Mouse (Mus musculus): ENCODE measurements around the gene Nkapl. TPM values are rescaled to one million over a fixed set of nuclear protein-coding genes. Genes with fewer than 3 reads are reported as not detected.

Nkapl gene
- polyA plus RNA-seq, 1 experiment from 2014 or later, result 2.1 TPM

- Histone ChIP-seq H3K9me3 (ENCODE audit: control insufficient read depth, low read length) (no peaks in the 10 kb centered on the region), H3K9ac (ENCODE audit: low read length) (no peak overlapping the region), H3K36me3 (ENCODE audit: control insufficient read depth, insufficient read depth, low read length) (no peaks in the 10 kb centered on the region), H3K27me3 (replicated peaks; ENCODE audit: control insufficient read depth, insufficient read depth, low read length) (no peaks in the 10 kb centered on the region), H3K4me2 (ENCODE audit: low read length) (no peak overlapping the region), H3K4me3 (ENCODE audit: low read depth, low read length) (no peak overlapping the region), H3K27ac (ENCODE audit: low read depth) (no peak overlapping the region), H3K4me1 (replicated peaks; ENCODE audit: control insufficient read depth, insufficient read depth, low read length) (no peaks in the 10 kb centered on the region)
- no peak for ATAC-seq (replicated peaks; ENCODE audit: low FRiP score, low TSS enrichment, low read depth)
- no peak for DNase-seq (ENCODE audit: low spot score)
- WGBS, result 67% methylated on average over 6 of the region's 6 CpGs
Observed at GRCm38 (mm10) chr13:21417298-21418010, 50.9 kb downstream of the Nkapl start.

MicroRNAs within 50 kb of the gene (microRNA counts, 519-probe panel; counts per million panel counts)
- 3,609 counts per million, percentile 49 among the panel's probes with 10 or more counts for microRNA mmu-miR-1896

Small RNA genes lying within 50 kb of the gene (microRNA-seq; reads per million reads assigned to microRNA genes)
- not detected for gene Mir1896

Other genes with a start within 250 kb of the Nkapl start
- not detected in 2 replicates for gene Gpx5, start 175.8 kb downstream of the Nkapl start, polyA plus RNA-seq (2014; fragmentation: Nextera tagmentation; extraction: Ambion mirVana)
- gene Gpx6, start 156.4 kb downstream of the Nkapl start, polyA plus RNA-seq (2014; fragmentation: Nextera tagmentation; extraction: Ambion mirVana), result 0.43 TPM in 1 of 2 replicates, not detected in the other
- not detected in 2 replicates for gene Olfr1367, start 121.6 kb downstream of the Nkapl start, polyA plus RNA-seq (2014; fragmentation: Nextera tagmentation; extraction: Ambion mirVana)
- 10.1 and 12.7 TPM in 2 replicates for gene Zscan12, start 105.7 kb downstream of the Nkapl start, polyA plus RNA-seq (2014; fragmentation: Nextera tagmentation; extraction: Ambion mirVana)
- gene Zkscan3, start 65.8 kb downstream of the Nkapl start, polyA plus RNA-seq (2014; fragmentation: Nextera tagmentation; extraction: Ambion mirVana), result 72.2 and 74.6 TPM in 2 replicates
- gene Pgbd1, start 27.5 kb downstream of the Nkapl start, polyA plus RNA-seq (2014; fragmentation: Nextera tagmentation; extraction: Ambion mirVana), result 2.7 and 3.2 TPM in 2 replicates
- gene Zscan26, start 14.8 kb downstream of the Nkapl start, polyA plus RNA-seq (2014; fragmentation: Nextera tagmentation; extraction: Ambion mirVana), result 23.0 and 29.7 TPM in 2 replicates
- gene Zkscan4, start 10.4 kb upstream of the Nkapl start, polyA plus RNA-seq (2014; fragmentation: Nextera tagmentation; extraction: Ambion mirVana), result 3.3 and 3.4 TPM in 2 replicates
- gene Gm10065, start 10.9 kb upstream of the Nkapl start, polyA plus RNA-seq (2014; fragmentation: Nextera tagmentation; extraction: Ambion mirVana), result not detected in 2 replicates
- gene AK157302, start 26.7 kb upstream of the Nkapl start, polyA plus RNA-seq (2014; fragmentation: Nextera tagmentation; extraction: Ambion mirVana), result 0.22 and 0.32 TPM in 2 replicates
- gene Gm11273, start 32.9 kb upstream of the Nkapl start, polyA plus RNA-seq (2014; fragmentation: Nextera tagmentation; extraction: Ambion mirVana), result 5.6 and 8.3 TPM in 2 replicates
- gene Zkscan8, start 62.6 kb upstream of the Nkapl start, polyA plus RNA-seq (2014; fragmentation: Nextera tagmentation; extraction: Ambion mirVana), result 8.2 and 9.6 TPM in 2 replicates
- gene Olfr1366, start 74.3 kb upstream of the Nkapl start, polyA plus RNA-seq (2014; fragmentation: Nextera tagmentation; extraction: Ambion mirVana), result 0.05 and 0.16 TPM in 2 replicates
- gene Olfr1535, start 91.4 kb upstream of the Nkapl start, polyA plus RNA-seq (2014; fragmentation: Nextera tagmentation; extraction: Ambion mirVana), result not detected in 2 replicates
- not detected in 2 replicates for gene Olfr1364, start 113.2 kb upstream of the Nkapl start, polyA plus RNA-seq (2014; fragmentation: Nextera tagmentation; extraction: Ambion mirVana)
- not detected in 2 replicates for gene Olfr1362, start 145.5 kb upstream of the Nkapl start, polyA plus RNA-seq (2014; fragmentation: Nextera tagmentation; extraction: Ambion mirVana)
- not detected in 2 replicates for gene Olfr11, start 174.0 kb upstream of the Nkapl start, polyA plus RNA-seq (2014; fragmentation: Nextera tagmentation; extraction: Ambion mirVana)
- not detected in 2 replicates for gene Olfr1361, start 194.9 kb upstream of the Nkapl start, polyA plus RNA-seq (2014; fragmentation: Nextera tagmentation; extraction: Ambion mirVana)
- gene Olfr1360, start 208.9 kb upstream of the Nkapl start, polyA plus RNA-seq (2014; fragmentation: Nextera tagmentation; extraction: Ambion mirVana), result not detected in 2 replicates
- not detected in 2 replicates for gene Olfr1359, start 229.6 kb upstream of the Nkapl start, polyA plus RNA-seq (2014; fragmentation: Nextera tagmentation; extraction: Ambion mirVana)
- gene Hist1h2bl, start 247.6 kb upstream of the Nkapl start, polyA plus RNA-seq (2014; fragmentation: Nextera tagmentation; extraction: Ambion mirVana), result 3.5 and 4.9 TPM in 2 replicates
- gene Hist1h2ai, start 247.9 kb upstream of the Nkapl start, polyA plus RNA-seq (2014; fragmentation: Nextera tagmentation; extraction: Ambion mirVana), result 26.2 and 47.7 TPM in 2 replicates
- gene Hist1h3h, start 249.2 kb upstream of the Nkapl start, polyA plus RNA-seq (2014; fragmentation: Nextera tagmentation; extraction: Ambion mirVana), result 7.7 and 18.4 TPM in 2 replicates